Mouse (Mus musculus) left cerebral cortex, adult 2 months (tissue): ENCODE results near the gene Dcaf15. TPM values are rescaled to one million over a fixed set of nuclear protein-coding genes. Genes with fewer than 3 reads are reported as not detected.

Experiments used
- DNase-seq, 2 experiments: peaks; one replicate each; pipeline ENCODE4 v3.0.0; 2021 to 2022; ENCODE audit warnings: low spot score in 2 of 2, mixed read lengths in 1 of 2; ENCODE audit errors: extremely low spot score in 1 of 2
- H3K27ac ChIP-seq: fragments of 200-600 bp; 2 replicates; pipeline ENCODE4 v1.8.1; 2022
- H3K4me3 ChIP-seq: fragments of 200-600 bp; 2 replicates; pipeline ENCODE4 v1.8.1; 2022
- CTCF ChIP-seq: fragments of 200-600 bp; IDR thresholded peaks from 2 replicates; pipeline ENCODE4 v1.8.1; 2022; ENCODE audit warnings: antibody characterized with exemption, mild to moderate bottlenecking, moderate library complexity
- intact Hi-C: fragments of 180-260 bp; cut with DNase I; formaldehyde crosslinking; loops from one replicate; pipeline ENCODE4 v1.15.1; 2025
- microRNA-seq, 2 experiments: library from miRNA; unstranded; fragments of <30 nt; microRNA quantifications; one replicate each; pipeline ENCODE4 v1.2.0; 2021
- total RNA-seq, 2 experiments: library from RNA; stranded (reverse); gene quantifications; 2 replicates each; pipeline ENCODE4 v1.2.3; 2021

The Dcaf15 gene
- total RNA-seq, 2 experiments from 2014 or later = 17.9 to 18.0 TPM

DNA sequence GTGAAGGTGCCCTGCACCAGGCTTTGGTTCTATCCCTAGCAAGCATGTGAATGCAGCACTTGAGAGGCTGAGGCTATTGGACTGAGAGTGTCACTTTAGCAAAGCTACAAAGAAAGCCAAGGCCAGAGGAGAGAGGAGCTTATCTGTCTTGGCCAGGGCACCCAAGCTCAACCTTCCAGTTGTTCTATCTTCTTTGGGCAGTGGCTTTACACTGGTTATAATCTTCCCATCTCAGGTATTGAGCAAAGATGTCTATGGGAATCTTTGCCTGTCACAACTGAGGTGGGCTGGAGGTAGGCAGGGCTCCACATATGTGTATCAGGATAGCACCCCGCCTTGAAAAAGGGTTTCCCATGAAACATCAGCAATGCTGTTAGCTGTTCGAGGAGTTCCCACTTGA, 44.3 kb downstream of the Dcaf15 start:
- intact Hi-C loops = no loop called here
- Histone ChIP-seq H3K27ac (no peak overlapping the region), H3K4me3 (no peak overlapping the region)
- no peak for TF ChIP-seq CTCF
- no peak for DNase-seq

DNA sequence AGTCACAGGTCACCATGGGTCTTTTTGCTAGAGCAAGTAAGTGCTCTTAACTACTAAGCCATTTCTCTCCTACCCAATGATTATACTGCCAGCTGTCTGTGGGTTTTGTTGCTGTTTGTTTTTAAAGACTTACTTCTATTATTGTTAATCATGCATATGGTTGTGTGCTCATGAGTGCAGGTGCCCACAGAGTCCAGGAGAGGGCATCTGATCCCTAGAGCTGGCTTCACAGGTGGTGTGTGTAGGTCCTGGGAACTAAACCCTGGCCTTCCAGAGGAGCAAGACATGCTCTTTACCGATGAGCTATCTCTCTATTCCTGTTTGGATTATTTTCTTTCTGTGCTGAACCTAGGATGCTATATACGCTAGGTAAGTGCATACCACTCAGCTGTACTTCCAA, 45.3 kb downstream of the Dcaf15 start:
- DNase-seq = no peak
- Histone ChIP-seq H3K4me3 (no peak overlapping the region), H3K27ac (no peak overlapping the region)
- TF ChIP-seq CTCF = no peak; the same call in none of the 2 replicates
- intact Hi-C loops = no loop called here

DNA sequence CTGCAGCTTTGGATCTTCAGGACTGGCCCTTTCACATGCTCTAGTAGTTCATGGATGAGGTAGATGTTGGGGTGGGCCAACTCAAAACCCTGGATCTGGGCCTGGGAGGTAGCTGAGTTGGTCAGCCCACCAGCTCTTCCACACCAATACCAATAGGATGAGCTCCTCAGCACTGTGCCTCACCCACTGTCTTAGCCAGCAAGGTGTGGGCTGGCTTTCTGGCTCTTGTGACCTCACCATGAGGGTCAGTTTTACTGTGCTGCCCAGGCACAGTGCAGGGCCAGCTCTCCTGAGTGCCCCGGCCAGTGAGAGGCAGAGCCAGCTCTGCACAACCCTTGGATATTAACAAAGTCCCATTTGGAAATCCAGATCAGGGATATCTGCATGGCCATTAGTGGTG, 46.7 kb downstream of the Dcaf15 start:
- H3K27ac ChIP-seq = no peak overlapping the region
- TF ChIP-seq CTCF = no peak
- no peak overlapping the region for H3K4me3 ChIP-seq
- intact Hi-C loops = no loop called here
- DNase-seq = no peak

DNA sequence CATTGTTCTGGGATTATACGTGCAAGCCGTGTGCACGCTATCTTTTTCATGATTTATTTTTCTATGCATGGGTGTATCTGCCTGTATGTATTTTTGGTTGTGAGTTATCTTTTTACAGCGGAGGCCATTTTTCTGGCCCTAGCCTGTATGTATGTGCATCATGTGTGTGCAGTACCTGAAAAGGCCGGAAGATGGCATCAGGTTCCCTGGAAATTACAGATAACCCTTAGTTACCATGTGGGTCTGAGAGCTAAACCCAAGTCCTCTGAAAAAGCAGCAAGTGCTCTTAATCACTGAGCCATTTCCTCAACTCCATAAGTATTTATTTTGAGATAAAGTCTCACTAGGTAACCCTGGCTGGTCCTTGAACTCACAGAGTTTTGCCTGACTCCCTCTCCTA, 51.3 kb downstream of the Dcaf15 start:
- no peak overlapping the region for H3K27ac ChIP-seq
- no peak for TF ChIP-seq CTCF
- intact Hi-C loops = no loop called here
- no peak for DNase-seq
- no peak overlapping the region for H3K4me3 ChIP-seq

DNA sequence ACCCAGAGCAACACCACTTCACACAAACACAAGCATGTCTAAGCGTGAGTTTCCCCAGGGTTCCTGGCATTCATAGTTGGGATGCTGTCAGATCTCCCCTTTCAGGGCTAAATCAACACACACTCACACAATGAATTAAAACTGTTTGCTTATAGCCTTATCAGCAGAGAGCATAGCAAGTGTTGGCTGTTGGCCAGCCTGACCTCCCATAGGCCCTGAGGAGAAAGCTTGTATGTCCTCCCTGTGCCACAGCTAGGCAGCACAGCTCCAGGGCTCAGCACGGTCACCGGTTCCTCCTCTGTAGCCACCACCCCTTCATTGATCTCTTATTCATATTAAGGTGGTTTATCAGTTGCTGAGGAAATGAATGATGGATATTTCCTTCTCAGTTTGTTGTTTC, 51.8 kb downstream of the Dcaf15 start:
- no peak for DNase-seq
- no peak overlapping the region for H3K4me3 ChIP-seq
- no peak overlapping the region for H3K27ac ChIP-seq
- no peak for TF ChIP-seq CTCF
- intact Hi-C loops = no loop called here

DNA sequence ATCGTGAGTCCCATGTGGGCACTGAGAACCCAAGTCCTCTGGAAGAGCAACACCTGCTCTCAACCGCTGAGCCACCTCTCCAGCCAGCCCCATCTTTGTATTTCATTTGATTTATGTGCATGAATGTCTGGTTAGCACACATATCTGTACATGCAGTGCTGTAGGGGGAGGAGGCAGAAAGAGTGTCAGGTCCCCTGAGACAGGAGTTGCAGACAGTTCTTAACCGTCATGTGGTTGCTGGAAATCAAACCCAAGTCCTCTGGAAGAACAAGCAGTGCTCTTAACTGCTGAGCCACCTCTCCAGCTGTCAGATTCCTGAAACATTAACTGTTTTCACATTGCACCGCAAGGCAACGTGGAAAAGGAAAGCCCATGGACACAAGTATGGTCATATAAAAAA, 56.4 kb downstream of the Dcaf15 start:
- intact Hi-C loops = no loop called here
- DNase-seq = no peak
- Histone ChIP-seq H3K27ac (no peak overlapping the region), H3K4me3 (no peak overlapping the region)
- no peak for TF ChIP-seq CTCF

Small RNA genes lying within 50 kb of the gene (microRNA-seq; reads per million reads assigned to microRNA genes)
- 0 reads per million in 2 experiments for gene Mir709

Other genes starting within 250 kb of the Dcaf15 start
- 100 to 1,000 TPM; 397 to 418 TPM for gene Adgrl1, start 204.7 kb downstream of the Dcaf15 start, total RNA-seq
- under 1 TPM; 0.44 to 0.63 TPM for gene Gm10644, start 149.6 kb downstream of the Dcaf15 start, total RNA-seq
- under 1 TPM; 0.35 to 0.66 TPM for gene Asf1b, start 149.3 kb downstream of the Dcaf15 start, total RNA-seq
- gene Prkaca, start 131.8 kb downstream of the Dcaf15 start, total RNA-seq = 100 to 1,000 TPM; 236 to 250 TPM
- gene Samd1, start 107.1 kb downstream of the Dcaf15 start, total RNA-seq = 10 to 100 TPM; 39.3 to 43.7 TPM
- gene 1700067K01Rik, start 103.3 kb downstream of the Dcaf15 start, total RNA-seq = under 1 TPM in 1 of 2 experiments, not detected in 1; 0.41 TPM
- 1 to 10 TPM; 1.0 to 1.3 TPM for gene 2210011C24Rik, start 92.6 kb downstream of the Dcaf15 start, total RNA-seq
- 1 to 10 TPM; 2.2 to 2.7 TPM for gene Palm3, start 83.3 kb downstream of the Dcaf15 start, total RNA-seq
- under 1 TPM; 0.23 to 0.41 TPM for gene Il27ra, start 62.2 kb downstream of the Dcaf15 start, total RNA-seq
- not detected for gene Rln3, start 59.8 kb downstream of the Dcaf15 start, total RNA-seq
- gene Gm10643, start 39.6 kb downstream of the Dcaf15 start, total RNA-seq = 1 to 10 TPM; 2.8 to 3.5 TPM
- gene Rfx1, start 37.9 kb downstream of the Dcaf15 start, total RNA-seq = 10 to 100 TPM; 27.1 to 30.0 TPM
- gene Podnl1, start 21.2 kb upstream of the Dcaf15 start, total RNA-seq = not detected
- 10 to 100 TPM; 49.9 to 52.2 TPM for gene Cc2d1a, start 43.2 kb upstream of the Dcaf15 start, total RNA-seq
- gene 4930432K21Rik, start 43.3 kb upstream of the Dcaf15 start, total RNA-seq = 1 to 10 TPM; 2.0 to 2.8 TPM
- gene Nanos3, start 80.4 kb upstream of the Dcaf15 start, total RNA-seq = 1 to 10 TPM; 2.0 to 3.0 TPM
- 10 to 100 TPM; 15.1 to 17.8 TPM for gene Zswim4, start 132.3 kb upstream of the Dcaf15 start, total RNA-seq
- 100 to 1,000 TPM; 124 to 140 TPM for gene D8Ertd738e, start 145.0 kb upstream of the Dcaf15 start, total RNA-seq
- 10 to 100 TPM; 13.2 to 16.5 TPM for gene Mri1, start 152.6 kb upstream of the Dcaf15 start, total RNA-seq
- 10 to 100 TPM; 27.7 to 35.5 TPM for gene Ccdc130, start 165.6 kb upstream of the Dcaf15 start, total RNA-seq